Mouse (Mus musculus) MEL (cell line): ENCODE data around the gene 3110082I17Rik. TPM values are rescaled to one million over a fixed set of nuclear protein-coding genes. Genes with fewer than 3 reads are reported as not detected.

Source experiments
- DNase-seq: peaks from one replicate; pipeline ENCODE4 v3.0.0; 2011; ENCODE audit warnings: low read depth, low spot score
- H3K27ac ChIP-seq: 2 replicates; pipeline ENCODE4 v1.5.1; 2012; ENCODE audit warnings: low read depth, mild to moderate bottlenecking, control low read depth, low read length, moderate library complexity; ENCODE audit not compliant: control insufficient read depth
- H3K27me3 ChIP-seq, 2 experiments: fragments of 150-350 bp in 1 of 2; sonication (generic) in 1 of 2; 2 replicates each; pipeline ENCODE4 v1.6.1; 2012; ENCODE audit warnings: low read length in 2 of 2, mild to moderate bottlenecking in 2 of 2, improper control_type of control experiment in 1 of 2, moderate library complexity in 1 of 2; ENCODE audit not compliant: insufficient read depth in 2 of 2, control insufficient read depth in 1 of 2
- H3K36me3 ChIP-seq, 2 experiments: 2 replicates each; pipeline ENCODE4 v1.6.1; 2012 to 2014; ENCODE audit warnings: low read length in 2 of 2, improper control_type of control experiment in 1 of 2, inconsistent platforms in 1 of 2, mild to moderate bottlenecking in 1 of 2; ENCODE audit not compliant: insufficient read depth in 2 of 2, control insufficient read depth in 1 of 2
- H3K4me1 ChIP-seq, 2 experiments: fragments of 150-350 bp in 1 of 2; sonication (generic) in 1 of 2; 2 replicates each; pipeline ENCODE4 v1.6.1; 2012; ENCODE audit warnings: low read length in 2 of 2, improper control_type of control experiment in 1 of 2, mild to moderate bottlenecking in 1 of 2; ENCODE audit not compliant: insufficient read depth in 2 of 2, control insufficient read depth in 1 of 2
- H3K4me3 ChIP-seq, 2 experiments: fragments of 150-350 bp in 1 of 2; sonication (generic) in 1 of 2; 2 replicates each; pipeline ENCODE4 v1.5.1; 2012; ENCODE audit warnings: low read depth in 2 of 2, low read length in 2 of 2, mild to moderate bottlenecking in 2 of 2, moderate library complexity in 2 of 2, control low read depth in 1 of 2, improper control_type of control experiment in 1 of 2; ENCODE audit not compliant: control insufficient read depth in 1 of 2, insufficient read depth in 1 of 2
- H3K79me2 ChIP-seq: 2 replicates; pipeline ENCODE4 v1.6.1; 2012; ENCODE audit warnings: mild to moderate bottlenecking, low read length, moderate library complexity; ENCODE audit not compliant: control insufficient read depth, poor library complexity, insufficient read depth
- H3K9ac ChIP-seq: 2 replicates; pipeline ENCODE4 v1.6.1; 2012; ENCODE audit warnings: low read depth, mild to moderate bottlenecking, control low read depth, low read length, moderate library complexity; ENCODE audit not compliant: control insufficient read depth, poor library complexity, severe bottlenecking
- H3K9me3 ChIP-seq: fragments of 150-350 bp; sonication (generic); replicated peaks from 2 replicates; pipeline ENCODE4 v1.6.1; 2012; ENCODE audit warnings: mild to moderate bottlenecking, low read length, improper control_type of control experiment, moderate library complexity; ENCODE audit not compliant: insufficient read depth
- BHLHE40 ChIP-seq: IDR thresholded peaks from 2 replicates; pipeline ENCODE4 v1.6.1; 2012; ENCODE audit warnings: low read depth, mild to moderate bottlenecking, inconsistent platforms, low read length, improper control_type of control experiment, borderline replicate concordance
- CTCF ChIP-seq, 3 experiments: IDR thresholded peaks in 2 of 3; conservative IDR thresholded peaks in 1 of 3; 2 replicates each; pipeline ENCODE4 v1.5.1; 2011 to 2012; ENCODE audit warnings: low read length in 3 of 3, low read depth in 2 of 3, mild to moderate bottlenecking in 2 of 3, improper control_type of control experiment in 1 of 3, inconsistent platforms in 1 of 3, mixed read lengths in 1 of 3, moderate library complexity in 1 of 3; ENCODE audit not compliant: control insufficient read depth in 1 of 3, insufficient read depth in 1 of 3, poor library complexity in 1 of 3, severe bottlenecking in 1 of 3
- ELF1 ChIP-seq: IDR thresholded peaks from 2 replicates; pipeline ENCODE4 v1.6.1; 2014; ENCODE audit warnings: low read depth, mild to moderate bottlenecking, inconsistent platforms, low read length, improper control_type of control experiment, moderate library complexity
- GABPA ChIP-seq: IDR thresholded peaks from 2 replicates; pipeline ENCODE4 v1.6.1; 2012; ENCODE audit warnings: low read depth, mild to moderate bottlenecking, inconsistent platforms, low read length, improper control_type of control experiment, moderate library complexity
- GATA1 ChIP-seq: IDR thresholded peaks from 2 replicates; pipeline ENCODE4 v1.6.1; 2011; ENCODE audit warnings: low read depth, low read length, improper control_type of control experiment
- JUND ChIP-seq: IDR thresholded peaks from 2 replicates; pipeline ENCODE4 v1.6.1; 2011; ENCODE audit warnings: low read depth, mild to moderate bottlenecking, improper control_type of control experiment, low read length
- MAZ ChIP-seq: IDR thresholded peaks from 2 replicates; pipeline ENCODE4 v1.6.1; 2012; ENCODE audit warnings: low read depth, mild to moderate bottlenecking, inconsistent platforms, low read length, improper control_type of control experiment
- MEF2A ChIP-seq: IDR thresholded peaks from 2 replicates; pipeline ENCODE4 v1.6.1; 2014; ENCODE audit warnings: low read depth, mild to moderate bottlenecking, inconsistent platforms, low read length, improper control_type of control experiment; ENCODE audit not compliant: poor library complexity, insufficient replicate concordance, severe bottlenecking; ENCODE audit errors: extremely low read depth
- MXI1 ChIP-seq: IDR thresholded peaks from 2 replicates; pipeline ENCODE4 v1.6.1; 2011; ENCODE audit warnings: mild to moderate bottlenecking, low read depth, low read length, improper control_type of control experiment
- MYB ChIP-seq: IDR thresholded peaks from 2 replicates; pipeline ENCODE4 v1.6.1; 2011; ENCODE audit warnings: mild to moderate bottlenecking, low read depth, low read length, improper control_type of control experiment
- NELFE ChIP-seq: IDR thresholded peaks from 2 replicates; pipeline ENCODE4 v1.6.1; 2011; ENCODE audit warnings: low read depth, low read length, improper control_type of control experiment
- RAD21 ChIP-seq: IDR thresholded peaks from 2 replicates; pipeline ENCODE4 v1.6.1; 2011; ENCODE audit warnings: mild to moderate bottlenecking, low read depth, low read length, improper control_type of control experiment
- SIN3A ChIP-seq: IDR thresholded peaks from 2 replicates; pipeline ENCODE4 v1.6.1; 2012; ENCODE audit warnings: low read length, improper control_type of control experiment, inconsistent platforms
- SMC3 ChIP-seq: IDR thresholded peaks from 2 replicates; pipeline ENCODE4 v1.6.1; 2011; ENCODE audit warnings: low read depth, low read length, improper control_type of control experiment
- TCF12 ChIP-seq: IDR thresholded peaks from 2 replicates; pipeline ENCODE4 v1.6.1; 2014; ENCODE audit warnings: low read depth, mild to moderate bottlenecking, inconsistent platforms, low read length, improper control_type of control experiment, moderate library complexity
- UBTF ChIP-seq: IDR thresholded peaks from 2 replicates; pipeline ENCODE4 v1.6.1; 2012; ENCODE audit warnings: low read depth, mild to moderate bottlenecking, inconsistent platforms, low read length, improper control_type of control experiment, moderate library complexity, borderline replicate concordance; ENCODE audit not compliant: insufficient read depth
- ZC3H11A ChIP-seq: IDR thresholded peaks from 2 replicates; pipeline ENCODE4 v1.6.1; 2012; ENCODE audit warnings: low read depth, mild to moderate bottlenecking, inconsistent platforms, low read length, improper control_type of control experiment
- ZNF384 ChIP-seq: IDR thresholded peaks from 2 replicates; pipeline ENCODE4 v1.6.1; 2012; ENCODE audit warnings: low read depth, mild to moderate bottlenecking, inconsistent platforms, low read length, improper control_type of control experiment
- polyA plus RNA-seq, 2 experiments: library from polyadenylated mRNA; stranded (reverse) in 1 of 2; unstranded in 1 of 2; fragments of >175 nt in 1 of 2; fragments of >200 nt in 1 of 2; gene quantifications; 2 replicates each; pipeline versions ENCODE4 v1.2.1 to v1.2.4; 2012; ENCODE audit warnings: low replicate concordance in 2 of 2, low read depth in 1 of 2; ENCODE audit not compliant: insufficient read length in 2 of 2, insufficient read depth in 1 of 2, missing spikeins in 1 of 2
- total RNA-seq: library from RNA; depleted of rRNA; stranded (reverse); fragments of 300-350 nt; gene quantifications from 2 replicates; pipeline ENCODE4 v1.2.3, GENCODE M21; 2012

3110082I17Rik gene
- total and polyA plus RNA-seq, 3 experiments = 58.1 to 79.5 TPM; not detected in 1

DNA sequence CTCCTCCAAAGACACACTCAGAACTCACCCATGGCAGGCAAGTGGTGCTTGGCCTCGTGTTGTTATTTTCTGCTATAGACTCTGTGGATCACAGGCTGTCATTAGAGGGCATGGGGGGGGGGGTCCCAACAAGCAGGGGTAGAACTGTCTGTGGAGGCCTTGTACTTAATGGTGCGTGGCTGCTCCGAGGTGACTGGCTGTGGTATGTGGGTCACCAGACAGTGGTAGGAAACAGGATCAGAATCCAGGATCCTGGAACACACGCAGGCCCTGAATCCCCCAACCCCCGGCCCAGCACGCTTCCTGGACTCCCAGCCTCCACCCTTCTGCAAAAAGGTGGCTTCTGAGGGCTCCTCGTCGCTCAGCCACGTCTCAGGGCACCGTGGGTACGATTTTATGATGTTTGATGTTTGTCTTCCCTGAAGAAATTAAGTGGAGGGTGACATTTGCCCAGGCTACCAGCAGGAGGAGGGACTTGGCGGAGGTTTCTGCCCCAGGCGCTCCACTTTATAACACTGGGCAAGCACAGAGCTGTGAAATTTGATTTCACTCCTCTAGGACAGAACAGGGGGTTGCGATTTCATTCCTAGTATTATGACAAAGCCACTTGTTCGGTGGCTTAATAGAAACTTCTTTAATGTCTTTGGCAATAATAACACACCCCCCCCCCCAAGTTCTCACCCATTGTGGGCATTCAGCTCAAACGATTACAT lies 126.9 kb downstream of the 3110082I17Rik start:
- Histone ChIP-seq H3K4me1 (no peaks in the 10 kb centered on the region), H3K79me2 (no peaks in the 10 kb centered on the region), H3K27me3 (no peaks in the 10 kb centered on the region), H3K9me3 (no peaks in the 10 kb centered on the region), H3K4me3 (no peak overlapping the region), H3K27ac (no peak overlapping the region), H3K9ac (no peak overlapping the region), H3K36me3 (no peaks in the 10 kb centered on the region)
- no peak for TF ChIP-seq ZNF384
- TF ChIP-seq GABPA = no peak
- peak; percentile 18 for DNase-seq

GRCm38 (mm10) chr5:139332590-139333272 lies 127.6 kb downstream of the 3110082I17Rik start:
- no peak overlapping the region for H3K9ac ChIP-seq
- H3K27ac ChIP-seq = no peak overlapping the region

GRCm38 (mm10) chr5:139331742-139332141 lies 128.6 kb downstream of the 3110082I17Rik start:
- H3K9ac ChIP-seq = no peak overlapping the region
- TF ChIP-seq SMC3 = peak; percentile 82
- TF ChIP-seq NELFE = no peak
- TF ChIP-seq GATA1 = no peak
- TF ChIP-seq RAD21 = peak; percentile 94
- TF ChIP-seq CTCF (IDR thresholded peaks at IDR 0.05 in 2 of 3, conservative IDR thresholded peaks at IDR 0.05 in 1 of 3; ENCODE audit: control insufficient read depth in 1 of 3, insufficient read depth in 1 of 3, low read depth in 2 of 3, low read length in 3 of 3, poor library complexity in 1 of 3, severe bottlenecking in 1 of 3) = peak; percentile 95 to 99 (median 96)
- TF ChIP-seq UBTF = no peak
- TF ChIP-seq ZC3H11A = peak; percentile 78
- TF ChIP-seq SIN3A = peak; percentile 42; the same call in 1 of the 2 replicates
- no peak for TF ChIP-seq MEF2A
- TF ChIP-seq BHLHE40 = peak; percentile 34; the same call in 1 of the 2 replicates
- no peak for TF ChIP-seq JUND
- H3K27me3 ChIP-seq = no peaks in the 10 kb centered on the region
- no peaks in the 10 kb centered on the region for H3K36me3 ChIP-seq
- H3K27ac ChIP-seq = no peak overlapping the region
- peak; percentile 73 for DNase-seq
- H3K9me3 ChIP-seq = no peaks in the 10 kb centered on the region
- no peak overlapping the region for H3K4me3 ChIP-seq
- H3K4me1 ChIP-seq = peaks cover 3 to 6% of the 10 kb centered on the region in 2 experiments; a peak in 2 of 4 replicates
- H3K79me2 ChIP-seq = no peaks in the 10 kb centered on the region

More at GRCm38 (mm10) chr5:139332590-139333272, 127.6 kb downstream of the 3110082I17Rik start:
- H3K79me2 ChIP-seq = no peaks in the 10 kb centered on the region
- no peak for TF ChIP-seq MAZ
- TF ChIP-seq MXI1 = no peak
- no peak for TF ChIP-seq ELF1
- no peak for TF ChIP-seq TCF12
- no peak for TF ChIP-seq MYB
- H3K4me1 ChIP-seq = no peaks in the 10 kb centered on the region
- no peaks in the 10 kb centered on the region for H3K27me3 ChIP-seq
- no peak overlapping the region for H3K4me3 ChIP-seq
- DNase-seq = no peak
- H3K36me3 ChIP-seq = no peaks in the 10 kb centered on the region
- no peaks in the 10 kb centered on the region for H3K9me3 ChIP-seq
